Mouse (Mus musculus): ENCODE measurements around the gene Efna3.

GRCm38 (mm10) chr3:89364631-89365030 is 41.9 kb upstream of the Efna3 start:
- TF ChIP-seq CTCF (IDR thresholded peaks at IDR 0.05; ENCODE audit: low read depth) (no peak), EP300 (optimal IDR thresholded peaks at IDR 0.05) (no peak)

Data from stomach, postnatal 0 days (tissue).